Mouse (Mus musculus) erythroblast, embryonic 14.5 days (primary cell): Measurements from ENCODE around the gene Sebox. TPM values are rescaled to one million over a fixed set of nuclear protein-coding genes. Genes with fewer than 3 reads are reported as not detected.
A peak's percentile ranks its signal among the peaks of the same experiment; 100 is the strongest.

Experiments used
- H3K27me3 ChIP-seq: 2 replicates; pipeline ENCODE4 v1.6.1; 2012; ENCODE audit warnings: inconsistent platforms; ENCODE audit not compliant: control insufficient read depth
- H3K36me3 ChIP-seq: 2 replicates; pipeline ENCODE4 v1.6.1; 2012; ENCODE audit warnings: mild to moderate bottlenecking, inconsistent platforms; ENCODE audit not compliant: control insufficient read depth
- H3K4me1 ChIP-seq: 2 replicates; pipeline ENCODE4 v1.6.1; 2012; ENCODE audit warnings: inconsistent platforms; ENCODE audit not compliant: control insufficient read depth
- H3K4me3 ChIP-seq: replicated peaks from 2 replicates; pipeline ENCODE3; 2012; ENCODE audit warnings: moderate library complexity, mild to moderate bottlenecking, inconsistent platforms
- H3K9me3 ChIP-seq: 2 replicates; pipeline ENCODE4 v1.6.1; 2012; ENCODE audit warnings: low read length, inconsistent platforms, mixed read lengths; ENCODE audit not compliant: control insufficient read depth
- GATA1 ChIP-seq: IDR thresholded peaks from 2 replicates; pipeline ENCODE4 v1.6.1; 2012; ENCODE audit warnings: low read length, inconsistent platforms, mixed read lengths
- TAL1 ChIP-seq: IDR thresholded peaks from 3 replicates; pipeline ENCODE4 v1.6.1; 2012; ENCODE audit warnings: low read length, inconsistent platforms, mixed read lengths
- polyA plus RNA-seq: library from polyadenylated mRNA; stranded (reverse); fragments of >175 nt; gene quantifications from 2 replicates; pipeline ENCODE4 v1.2.3, GENCODE M21; 2012

The Sebox gene
- not detected in 2 replicates for polyA plus RNA-seq

GRCm38 (mm10) chr11:78502909-78503650, at the start of gene Sebox:
TSS of gene Sebox (plus strand) at chr11:78503447.
- H3K4me1 ChIP-seq, result no peaks in the 10 kb centered on the region; the same call in 1 of the 2 replicates
- TF ChIP-seq GATA1 (no peak), TAL1 (no peak)
- H3K27me3 ChIP-seq, result peaks cover 28% of the 10 kb centered on the region
- peaks cover 28% of the 10 kb centered on the region for H3K36me3 ChIP-seq
- H3K4me3 ChIP-seq, result no peak within 1 kb of the TSS
- no peaks in the 10 kb centered on the region for H3K9me3 ChIP-seq

DNA sequence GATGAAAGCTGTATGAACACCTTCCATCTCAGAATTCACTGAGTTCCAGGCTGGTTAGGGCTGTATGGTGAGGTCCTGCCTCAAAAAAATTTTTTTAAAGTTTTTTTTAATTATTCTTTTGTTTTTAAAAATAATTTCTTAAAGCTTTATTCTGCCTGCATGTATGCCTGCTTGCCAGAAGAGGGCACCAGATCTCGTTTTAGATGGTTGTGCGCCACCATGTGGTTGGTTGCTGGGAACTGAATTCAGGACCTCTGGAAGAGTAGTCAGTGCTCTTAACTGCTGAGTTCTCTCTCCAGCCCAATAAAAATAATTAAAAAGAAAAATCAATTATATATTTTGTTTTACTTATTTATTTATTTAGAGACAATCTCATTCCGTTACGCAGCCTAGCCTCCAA, 49.6 kb upstream of the Sebox start:
- peaks cover 2% of the 10 kb centered on the region; the same call in 1 of the 2 replicates for H3K27me3 ChIP-seq
- H3K4me3 ChIP-seq, result no peak overlapping the region
- H3K9me3 ChIP-seq, result no peaks in the 10 kb centered on the region
- H3K4me1 ChIP-seq, result no peaks in the 10 kb centered on the region
- H3K36me3 ChIP-seq, result no peaks in the 10 kb centered on the region
- TF ChIP-seq GATA1 (no peak), TAL1 (no peak)

- Histone ChIP-seq H3K4me1 (no peaks in the 10 kb centered on the region), H3K36me3 (no peaks in the 10 kb centered on the region), H3K27me3 (peaks cover 2% of the 10 kb centered on the region; the same call in 1 of the 2 replicates), H3K9me3 (no peaks in the 10 kb centered on the region), H3K4me3 (no peak overlapping the region)
- TF ChIP-seq GATA1, result no peak
- no peak for TF ChIP-seq TAL1
Measured at GRCm38 (mm10) chr11:78454276-78454675, 49.0 kb upstream of the Sebox start.

- H3K36me3 ChIP-seq, result no peaks in the 10 kb centered on the region
- TF ChIP-seq GATA1 (no peak), TAL1 (no peak)
- no peak overlapping the region for H3K4me3 ChIP-seq
- no peaks in the 10 kb centered on the region for H3K9me3 ChIP-seq
- no peaks in the 10 kb centered on the region for H3K4me1 ChIP-seq
- peaks cover 2% of the 10 kb centered on the region; the same call in 1 of the 2 replicates for H3K27me3 ChIP-seq
Measured at GRCm38 (mm10) chr11:78455308-78455707, 47.9 kb upstream of the Sebox start.

DNA sequence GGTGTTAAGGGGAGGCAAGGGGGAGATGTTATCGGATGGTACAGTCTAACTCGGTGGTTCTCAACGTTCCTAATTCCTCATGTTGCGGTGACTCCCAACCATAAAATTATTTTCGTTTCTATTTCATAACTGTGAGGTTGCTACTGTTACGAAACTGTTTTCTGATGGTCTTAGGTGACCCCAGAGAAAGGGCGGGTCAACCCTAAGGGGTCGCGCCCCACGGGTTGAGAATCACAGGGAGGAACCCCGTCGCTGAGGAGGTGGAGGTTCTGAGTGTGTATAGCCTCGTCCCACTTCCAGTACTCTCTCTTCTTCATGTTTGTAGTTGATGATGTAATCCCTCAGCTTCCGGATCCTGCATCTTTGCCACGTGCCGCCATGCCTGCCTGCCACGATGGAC, 44.5 kb upstream of the Sebox start:
- Histone ChIP-seq H3K4me1 (peaks cover 8% of the 10 kb centered on the region), H3K27me3 (peaks cover 2% of the 10 kb centered on the region; the same call in 1 of the 2 replicates), H3K4me3 (no peak overlapping the region), H3K9me3 (peaks cover 5% of the 10 kb centered on the region), H3K36me3 (no peaks in the 10 kb centered on the region)
- TF ChIP-seq GATA1, result no peak
- no peak for TF ChIP-seq TAL1

DNA sequence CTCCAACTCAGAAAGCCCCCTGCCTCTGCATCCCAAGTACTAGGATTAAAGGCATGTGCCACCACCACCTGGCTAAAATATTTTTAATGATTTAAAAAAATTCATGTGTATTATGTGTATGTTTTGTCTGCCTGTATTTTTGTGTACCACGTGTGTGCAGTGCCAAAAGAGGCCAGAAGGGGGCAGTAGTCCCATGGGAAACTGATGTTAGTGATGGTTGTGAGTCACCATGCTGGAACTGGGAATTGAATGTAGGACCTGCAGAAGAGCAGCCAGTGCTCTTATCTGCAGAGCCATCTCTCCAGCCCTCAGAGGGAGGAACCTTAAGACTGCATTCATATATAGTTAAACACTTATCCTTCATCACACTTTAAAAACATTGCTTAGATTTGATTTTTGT, 41.4 kb upstream of the Sebox start:
- peaks cover 34% of the 10 kb centered on the region for H3K4me1 ChIP-seq
- TF ChIP-seq GATA1 (no peak), TAL1 (no peak)
- no peaks in the 10 kb centered on the region for H3K36me3 ChIP-seq

DNA sequence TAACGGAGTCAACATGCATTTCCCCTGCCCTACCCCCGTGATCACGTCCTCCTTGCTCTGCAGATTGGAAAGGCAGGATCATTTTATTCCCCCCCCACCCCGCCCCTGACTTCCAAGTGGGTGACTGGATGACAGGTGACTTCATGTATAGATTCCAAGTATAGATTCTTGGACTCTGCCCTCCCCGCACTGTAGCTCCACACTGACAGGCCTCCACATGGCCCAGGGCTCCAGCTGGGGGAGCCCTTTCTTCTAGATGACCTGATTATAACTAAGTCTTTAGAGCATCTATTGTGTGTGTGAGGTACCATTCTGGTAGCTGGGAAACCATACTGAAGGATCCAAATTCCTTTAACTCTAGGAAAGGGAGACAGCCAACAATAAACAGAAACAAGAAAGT, 40.6 kb upstream of the Sebox start:
- no peak for TF ChIP-seq GATA1
- TF ChIP-seq TAL1, result no peak
- Histone ChIP-seq H3K9me3 (peaks cover 5% of the 10 kb centered on the region), H3K36me3 (no peaks in the 10 kb centered on the region), H3K4me1 (peaks cover 34% of the 10 kb centered on the region), H3K27me3 (no peaks in the 10 kb centered on the region), H3K4me3 (no peak overlapping the region)

More for the DNA sequence above, 41.4 kb upstream of the Sebox start:
- no peak overlapping the region for H3K4me3 ChIP-seq
- H3K9me3 ChIP-seq, result peaks cover 5% of the 10 kb centered on the region
- H3K27me3 ChIP-seq, result no peaks in the 10 kb centered on the region

GRCm38 (mm10) chr11:78463286-78464036, 39.8 kb upstream of the Sebox start:
- Histone ChIP-seq H3K27me3 (no peaks in the 10 kb centered on the region), H3K4me1 (peaks cover 34% of the 10 kb centered on the region), H3K36me3 (no peaks in the 10 kb centered on the region), H3K9me3 (peaks cover 5% of the 10 kb centered on the region), H3K4me3 (no peak overlapping the region)
- TF ChIP-seq GATA1 (no peak), TAL1 (no peak)

DNA sequence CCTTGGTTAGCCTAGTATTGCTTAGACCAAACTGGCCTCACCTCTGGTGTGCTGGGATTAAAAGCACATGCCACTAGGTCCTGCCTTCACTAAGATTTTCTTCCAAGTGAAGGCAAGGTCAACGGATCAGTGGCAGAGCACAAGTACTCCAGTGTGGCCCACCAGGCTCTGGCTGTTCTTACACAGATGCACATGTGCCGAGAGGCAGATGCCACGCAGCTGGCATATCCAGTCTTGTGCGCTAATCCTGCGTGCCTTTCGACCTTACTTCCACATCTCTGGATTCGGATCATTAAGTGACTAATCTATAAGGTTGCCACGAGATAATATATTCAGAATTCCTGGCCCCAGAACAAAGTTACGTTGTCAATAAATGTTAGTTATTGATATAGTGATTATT, 38.1 kb upstream of the Sebox start:
- Histone ChIP-seq H3K27me3 (no peaks in the 10 kb centered on the region), H3K4me1 (peaks cover 34% of the 10 kb centered on the region), H3K9me3 (peaks cover 5% of the 10 kb centered on the region), H3K4me3 (peak overlapping the region; percentile 61), H3K36me3 (no peaks in the 10 kb centered on the region)
- TF ChIP-seq TAL1 (no peak), GATA1 (no peak)
